Mouse (Mus musculus) leukemia stem cell, adult 10-12 weeks (primary cell): ENCODE data around the gene Hint1. TPM values are rescaled to one million over a fixed set of nuclear protein-coding genes. Genes with fewer than 3 reads are reported as not detected.

Experiments used
- polyA plus RNA-seq: library from polyadenylated mRNA; stranded (reverse); fragments of >175 nt; gene quantifications from 2 replicates; pipeline ENCODE4 v1.2.3, GENCODE M21; 2012; ENCODE audit warnings: low replicate concordance

Gene Hint1
- 638 and 675 TPM in 2 replicates for polyA plus RNA-seq

DNA sequence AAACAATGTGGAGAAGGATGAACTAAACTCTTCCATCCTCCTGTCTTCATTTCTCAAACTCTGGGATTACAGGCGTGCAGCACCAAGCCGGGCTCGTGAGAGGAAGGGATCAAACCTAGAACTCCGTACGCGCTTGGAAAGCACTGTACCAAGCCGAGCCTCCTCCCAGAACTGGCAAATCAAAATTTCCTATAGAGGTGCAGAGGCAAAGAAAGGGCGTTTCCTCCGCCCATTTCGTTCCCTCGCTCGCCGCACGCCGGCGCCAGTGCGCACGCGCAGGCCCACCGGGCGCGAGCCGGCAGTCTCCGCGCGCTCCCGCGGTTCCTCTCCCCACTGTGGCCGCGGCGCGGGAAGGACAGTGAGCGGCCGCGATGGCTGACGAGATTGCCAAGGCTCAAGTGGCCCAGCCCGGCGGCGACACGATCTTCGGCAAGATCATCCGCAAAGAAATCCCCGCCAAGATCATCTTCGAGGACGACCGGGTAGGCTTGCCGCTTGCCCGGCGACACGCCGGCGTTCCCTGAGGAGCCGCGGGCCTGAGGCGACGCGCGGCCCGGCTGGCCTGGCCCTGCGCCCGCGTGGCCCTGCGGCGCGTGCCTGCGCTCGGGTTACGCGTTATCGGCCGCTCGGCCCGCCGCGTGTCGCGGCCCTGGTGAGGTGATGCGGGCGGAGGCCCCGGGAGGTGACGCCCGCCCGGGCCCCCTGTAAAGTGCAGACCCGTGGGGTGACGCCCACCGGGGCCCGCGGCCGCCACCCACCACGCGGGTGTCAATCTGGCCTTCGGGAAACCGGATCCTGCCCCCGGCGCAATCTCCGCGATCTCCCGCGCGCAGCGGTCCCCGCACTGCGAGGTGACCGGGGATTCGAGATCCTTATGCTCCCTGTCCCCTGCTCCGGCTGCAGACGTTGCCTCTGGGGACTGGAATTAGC is at the start of gene Hint1:
Hint1 (plus strand) TSS at position 265 of the 930 bp plus-strand sequence.

DNA sequence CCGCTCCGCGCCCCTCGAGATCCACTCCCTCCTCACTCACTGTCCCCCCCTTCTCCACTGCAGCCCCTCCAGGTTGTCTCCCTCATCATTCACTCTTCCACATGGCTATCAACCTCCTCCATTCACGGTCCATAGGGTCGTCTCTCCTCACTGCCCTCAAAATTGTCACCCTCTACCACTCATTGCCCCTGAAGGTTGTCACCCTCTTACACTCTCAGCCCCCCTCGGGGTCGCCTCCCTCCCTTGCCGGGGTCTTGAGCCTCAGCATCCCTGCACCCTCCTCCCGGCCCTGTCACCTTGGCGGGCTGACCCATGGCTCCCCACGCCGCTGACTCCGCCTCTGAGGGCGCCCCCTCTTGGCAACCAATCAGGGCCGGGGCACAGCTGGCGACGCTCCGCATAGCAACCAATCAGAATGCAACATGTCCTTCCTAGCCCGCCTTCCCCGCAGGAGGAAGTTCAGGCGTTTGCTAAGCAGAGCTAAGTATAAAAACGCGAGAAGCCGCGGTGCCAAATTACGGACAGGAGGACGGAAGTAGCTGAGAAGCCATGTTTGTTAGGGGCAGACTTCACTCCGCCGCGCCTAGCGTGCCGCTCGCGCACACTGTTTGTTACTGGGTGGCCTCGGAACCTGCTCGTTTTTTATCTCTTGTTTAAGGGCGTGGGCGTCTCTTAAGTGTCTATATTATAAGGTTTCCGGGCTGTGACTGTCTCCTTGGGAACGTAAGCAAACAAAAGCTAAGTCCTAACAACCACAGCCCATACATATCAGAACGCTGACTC is 5.7 kb upstream of the Hint1 start, which contains the start of gene Lyrm7:
Lyrm7 (minus strand) TSS at position 661 of the 783 bp plus-strand sequence.

DNA sequence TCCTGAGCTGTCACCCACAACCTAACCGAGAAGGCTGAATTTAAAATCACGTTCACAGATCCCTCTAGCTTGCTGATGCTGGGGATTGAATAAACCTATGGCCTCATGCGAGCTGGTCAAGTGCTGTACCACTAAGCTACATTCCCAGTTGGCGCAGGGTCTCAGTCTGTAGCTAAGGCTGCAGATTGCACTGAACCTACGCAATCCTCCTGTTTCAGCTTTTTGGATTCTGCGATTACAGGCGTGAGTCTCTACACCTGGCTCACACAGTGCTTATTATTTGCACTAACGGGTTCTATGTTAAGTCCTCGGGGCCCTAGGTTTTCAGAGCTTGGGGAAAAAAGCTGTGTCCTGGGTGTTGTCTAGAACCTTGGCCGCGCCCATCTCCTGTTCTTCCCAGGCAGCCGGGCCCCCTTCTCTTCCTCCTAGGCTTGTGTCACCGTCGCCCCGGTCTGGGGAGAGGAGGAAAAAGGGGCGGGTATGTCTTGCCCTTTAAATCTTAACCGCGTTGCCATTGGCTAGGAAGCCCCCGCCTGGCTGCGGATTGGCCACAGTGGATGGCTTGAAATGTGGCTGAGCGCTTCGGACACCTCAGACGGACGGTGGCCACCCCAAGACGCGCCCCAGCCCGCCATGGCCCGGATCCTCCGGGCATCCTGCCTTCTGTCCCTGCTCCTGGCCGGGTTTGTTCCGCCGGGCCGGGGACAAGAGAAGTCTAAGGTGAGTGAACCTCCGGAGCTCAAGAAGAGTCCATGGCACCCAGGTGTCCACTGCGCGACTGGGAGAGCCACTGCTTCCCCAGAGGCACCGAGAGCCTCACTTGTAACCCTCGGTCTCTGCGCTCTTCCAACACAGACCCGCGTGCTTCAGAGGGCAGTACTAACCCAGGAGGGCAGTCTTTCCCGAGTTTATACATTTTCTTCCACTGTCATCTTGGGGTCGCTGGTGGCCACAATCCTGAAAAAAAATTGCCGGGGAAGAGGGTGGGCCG is 36.4 kb downstream of the Hint1 start, which contains the start of gene Gpx3:
Gpx3 (plus strand) TSS at position 121 of the 991 bp plus-strand sequence.

Other genes with a start within 250 kb of the Hint1 start
- gene Cdc42se2, start 78.7 kb upstream of the Hint1 start, polyA plus RNA-seq, result 5.1 and 5.5 TPM in 2 replicates
- gene Lyrm7, start 5.5 kb upstream of the Hint1 start, polyA plus RNA-seq, result 0.30 TPM in 1 of 2 replicates, not detected in the other
- 96.7 and 108 TPM in 2 replicates for gene Gpx3, start 36.1 kb downstream of the Hint1 start, polyA plus RNA-seq
- 29.3 and 35.8 TPM in 2 replicates for gene Tnip1, start 96.5 kb downstream of the Hint1 start, polyA plus RNA-seq
- 5.6 and 17.0 TPM in 2 replicates for gene Anxa6, start 167.1 kb downstream of the Hint1 start, polyA plus RNA-seq
- gene Ccdc69, start 211.7 kb downstream of the Hint1 start, polyA plus RNA-seq, result 1.4 TPM in 2 replicates
- gene Gm2a, start 231.7 kb downstream of the Hint1 start, polyA plus RNA-seq, result 4.3 and 27.8 TPM in 2 replicates